In the genomic region with DNA sequence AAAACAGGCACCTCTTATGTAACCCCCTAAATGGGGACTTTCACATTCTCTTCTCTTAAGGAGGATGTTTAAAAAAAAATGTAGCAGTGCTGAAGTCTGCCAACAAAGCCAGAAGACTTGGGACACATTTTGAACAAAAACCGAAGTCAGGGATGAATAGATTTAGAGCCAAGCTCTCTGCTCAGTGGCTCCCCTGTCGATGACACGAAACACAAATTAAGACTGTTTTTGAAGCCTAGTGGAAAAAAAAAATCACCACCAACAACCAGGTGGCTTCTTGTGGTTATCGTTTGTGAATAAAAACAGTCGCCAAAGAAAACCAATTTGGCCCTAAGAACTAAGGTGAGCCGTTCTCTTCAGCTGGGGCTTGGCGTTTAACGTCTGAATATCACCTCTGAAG, we compare ENCODE assay signal across 1 mouse cellular context.
TF ChIP-seq lines count a peak whose summit lies in the region.

No protein-coding gene starts in this region.

TF ChIP-seq in CH12.LX, 34 proteins besides CTCF, POLR2A, EP300 and RAD21:
- TF ChIP-seq NELFE (IDR thresholded peaks at IDR 0.05; ENCODE audit: low read depth, low read length) (peak; percentile 4; the same call in 1 of the 2 replicates), KAT2A (IDR thresholded peaks at IDR 0.05; ENCODE audit: insufficient replicate concordance, low read length) (no peak), MAZ (IDR thresholded peaks at IDR 0.05; ENCODE audit: low read depth, low read length) (peak; percentile 50; the same call in 1 of the 2 replicates), ZMIZ1 (IDR thresholded peaks at IDR 0.05; ENCODE audit: low read depth, low read length) (no peak; the same call in 1 of the 2 replicates), ZKSCAN1 (IDR thresholded peaks at IDR 0.05; ENCODE audit: borderline replicate concordance, low read depth, low read length) (no peak), UBTF (IDR thresholded peaks at IDR 0.05; ENCODE audit: low read depth, low read length) (no peak), GABPA (IDR thresholded peaks at IDR 0.05; ENCODE audit: insufficient replicate concordance, low read depth, low read length) (no peak), TBP (conservative IDR thresholded peaks at IDR 0.05; ENCODE audit: low read depth, low read length) (peak; percentile 72; the same call in 1 of the 2 replicates), ZC3H11A (IDR thresholded peaks at IDR 0.05; ENCODE audit: low read depth, low read length) (no peak), MXI1 (IDR thresholded peaks at IDR 0.05; ENCODE audit: low read depth, low read length) (peak; percentile 1; the same call in 1 of the 2 replicates), CHD1 (IDR thresholded peaks at IDR 0.05; ENCODE audit: low read depth, low read length) (peak; percentile 95; the same call in 1 of the 2 replicates), POLR2AphosphoS2 (IDR thresholded peaks at IDR 0.05; ENCODE audit: low read depth, low read length) (no peak), HCFC1 (IDR thresholded peaks at IDR 0.05; ENCODE audit: low read depth, low read length) (peak; percentile 57), MAX (IDR thresholded peaks at IDR 0.05; ENCODE audit: low read length) (no peak; the same call in 1 of the 2 replicates), SMC3 (IDR thresholded peaks at IDR 0.05; ENCODE audit: low read depth, low read length) (no peak; the same call in 1 of the 2 replicates), RCOR1 (conservative IDR thresholded peaks at IDR 0.05; ENCODE audit: low read depth, low read length) (peak; percentile 88; the same call in 1 of the 2 replicates), JUND (conservative IDR thresholded peaks at IDR 0.05; ENCODE audit: low read depth, low read length) (peak; percentile 95), USF1 (IDR thresholded peaks at IDR 0.05; ENCODE audit: low read depth, low read length) (no peak; the same call in 1 of the 2 replicates), NRF1 (IDR thresholded peaks at IDR 0.05; ENCODE audit: low read depth, low read length) (no peak), E2F4 (IDR thresholded peaks at IDR 0.05; ENCODE audit: insufficient replicate concordance, low read depth, low read length) (0 out of 2 replicates have a peak, but pooled peaks have one; percentile 44), PAX5 (IDR thresholded peaks at IDR 0.05; ENCODE audit: low read length) (no peak), BHLHE40 (IDR thresholded peaks at IDR 0.05; ENCODE audit: low read depth, low read length) (peak; percentile 81), MEF2A (IDR thresholded peaks at IDR 0.05; ENCODE audit: borderline replicate concordance, low read depth, low read length) (peak; percentile 78), MAFK (IDR thresholded peaks at IDR 0.05; ENCODE audit: insufficient replicate concordance, low read length) (peak; percentile 72), MYC (IDR thresholded peaks at IDR 0.05; ENCODE audit: low read depth, low read length) (peak; percentile 92; the same call in 1 of the 2 replicates), USF2 (conservative IDR thresholded peaks at IDR 0.05; ENCODE audit: low read depth, low read length) (no peak), ELF1 (IDR thresholded peaks at IDR 0.05; ENCODE audit: low read depth, low read length) (no peak), JUN (IDR thresholded peaks at IDR 0.05; ENCODE audit: insufficient read depth, low read depth, low read length) (peak; percentile 94), ZNF384 (IDR thresholded peaks at IDR 0.05; ENCODE audit: low read depth, low read length) (peak; percentile 98), CHD2 (IDR thresholded peaks at IDR 0.05; ENCODE audit: low read length) (peak; percentile 76; the same call in 1 of the 2 replicates), ETS1 (conservative IDR thresholded peaks at IDR 0.05; ENCODE audit: low read depth, low read length) (peak; percentile 97), SIN3A (IDR thresholded peaks at IDR 0.05; ENCODE audit: low read length) (peak; percentile 99), TCF12 (IDR thresholded peaks at IDR 0.05; ENCODE audit: low read depth, low read length) (peak; percentile 98), IRF4 (IDR thresholded peaks at IDR 0.05; ENCODE audit: low read depth, low read length) (peak; percentile 88)
